Mouse (Mus musculus) testis, postnatal 14 days (tissue): ENCODE results near the gene Snx21.
"Not testable (repeated sequence)": the region's sequence is repeated elsewhere in the genome, so short reads cannot be mapped to it uniquely, and the experiment has no call there.

Experiments used
- DNase-seq: peaks from one replicate; pipeline ENCODE4 v3.0.0; 2021; ENCODE audit warnings: low spot score

Gene Snx21

GRCm38 (mm10) chr2:164793772-164794171, 8.1 kb downstream of the Snx21 start:
- no peak for DNase-seq

- DNase-seq = peak; percentile 79
Measured at GRCm38 (mm10) chr2:164794293-164794692, 8.7 kb downstream of the Snx21 start.

GRCm38 (mm10) chr2:164795868-164796267, 10.2 kb downstream of the Snx21 start:
- DNase-seq = no peak

- not testable (repeated sequence) for DNase-seq
Measured at GRCm38 (mm10) chr2:164798554-164798953, 12.9 kb downstream of the Snx21 start.

- DNase-seq = no peak
Measured at GRCm38 (mm10) chr2:164800252-164801004, 14.8 kb downstream of the Snx21 start.

- no peak for DNase-seq
Measured at GRCm38 (mm10) chr2:164803201-164803920, 17.7 kb downstream of the Snx21 start.

GRCm38 (mm10) chr2:164803921-164804313, 18.3 kb downstream of the Snx21 start:
- no peak for DNase-seq

- DNase-seq = peak; percentile 98
Measured at GRCm38 (mm10) chr2:164804533-164805331, 19.1 kb downstream of the Snx21 start, which contains the start of the genes Acot8 and Zswim3. TSS of gene Acot8 (minus strand) at chr2:164804882. TSS of gene Zswim3 (plus strand) at chr2:164805098.

GRCm38 (mm10) chr2:164805332-164805718, 19.7 kb downstream of the Snx21 start:
- DNase-seq = no peak

GRCm38 (mm10) chr2:164806614-164807013, 21.0 kb downstream of the Snx21 start:
- no peak for DNase-seq

GRCm38 (mm10) chr2:164813557-164813956, 27.9 kb downstream of the Snx21 start:
- DNase-seq = no peak

- no peak for DNase-seq
Measured at GRCm38 (mm10) chr2:164815348-164815747, 29.7 kb downstream of the Snx21 start.

- DNase-seq = no peak
Measured at GRCm38 (mm10) chr2:164815821-164816220, 30.2 kb downstream of the Snx21 start.

GRCm38 (mm10) chr2:164817206-164817605, 31.6 kb downstream of the Snx21 start:
- DNase-seq = no peak

- DNase-seq = no peak
Measured at GRCm38 (mm10) chr2:164817703-164818102, 32.1 kb downstream of the Snx21 start.

GRCm38 (mm10) chr2:164821060-164821459, 35.4 kb downstream of the Snx21 start:
- DNase-seq = no peak

GRCm38 (mm10) chr2:164822636-164823165, 37.1 kb downstream of the Snx21 start, which contains the start of gene Zswim1:
TSS of gene Zswim1 (plus strand) at chr2:164822686.
- DNase-seq = peak; percentile 98

- no peak for DNase-seq
Measured at GRCm38 (mm10) chr2:164823181-164823585, 37.6 kb downstream of the Snx21 start.

- DNase-seq = no peak
Measured at GRCm38 (mm10) chr2:164823969-164824368, 38.3 kb downstream of the Snx21 start.

GRCm38 (mm10) chr2:164825521-164825920, 39.9 kb downstream of the Snx21 start:
- no peak for DNase-seq

GRCm38 (mm10) chr2:164827146-164827850, 41.7 kb downstream of the Snx21 start:
- DNase-seq = no peak
